Mouse (Mus musculus) MEL (cell line): ENCODE data around the gene Dnah7c. TPM values are rescaled to one million over a fixed set of nuclear protein-coding genes. Genes with fewer than 3 reads are reported as not detected.
A peak's percentile ranks its signal among the peaks of the same experiment; 100 is the strongest.

Experiments used
- DNase-seq: peaks from one replicate; pipeline ENCODE4 v3.0.0; 2011; ENCODE audit warnings: low read depth, low spot score
- H3K27ac ChIP-seq: 2 replicates; pipeline ENCODE4 v1.5.1; 2012; ENCODE audit warnings: low read depth, mild to moderate bottlenecking, control low read depth, low read length, moderate library complexity; ENCODE audit not compliant: control insufficient read depth
- H3K27me3 ChIP-seq, 2 experiments: fragments of 150-350 bp in 1 of 2; sonication (generic) in 1 of 2; 2 replicates each; pipeline ENCODE4 v1.6.1; 2012; ENCODE audit warnings: low read length in 2 of 2, mild to moderate bottlenecking in 2 of 2, improper control_type of control experiment in 1 of 2, moderate library complexity in 1 of 2; ENCODE audit not compliant: insufficient read depth in 2 of 2, control insufficient read depth in 1 of 2
- H3K36me3 ChIP-seq, 2 experiments: 2 replicates each; pipeline ENCODE4 v1.6.1; 2012 to 2014; ENCODE audit warnings: low read length in 2 of 2, improper control_type of control experiment in 1 of 2, inconsistent platforms in 1 of 2, mild to moderate bottlenecking in 1 of 2; ENCODE audit not compliant: insufficient read depth in 2 of 2, control insufficient read depth in 1 of 2
- H3K4me1 ChIP-seq, 2 experiments: fragments of 150-350 bp in 1 of 2; sonication (generic) in 1 of 2; 2 replicates each; pipeline ENCODE4 v1.6.1; 2012; ENCODE audit warnings: low read length in 2 of 2, improper control_type of control experiment in 1 of 2, mild to moderate bottlenecking in 1 of 2; ENCODE audit not compliant: insufficient read depth in 2 of 2, control insufficient read depth in 1 of 2
- H3K4me3 ChIP-seq, 2 experiments: fragments of 150-350 bp in 1 of 2; sonication (generic) in 1 of 2; 2 replicates each; pipeline ENCODE4 v1.5.1; 2012; ENCODE audit warnings: low read depth in 2 of 2, low read length in 2 of 2, mild to moderate bottlenecking in 2 of 2, moderate library complexity in 2 of 2, control low read depth in 1 of 2, improper control_type of control experiment in 1 of 2; ENCODE audit not compliant: control insufficient read depth in 1 of 2, insufficient read depth in 1 of 2
- H3K79me2 ChIP-seq: 2 replicates; pipeline ENCODE4 v1.6.1; 2012; ENCODE audit warnings: mild to moderate bottlenecking, low read length, moderate library complexity; ENCODE audit not compliant: control insufficient read depth, poor library complexity, insufficient read depth
- H3K9ac ChIP-seq: 2 replicates; pipeline ENCODE4 v1.6.1; 2012; ENCODE audit warnings: low read depth, mild to moderate bottlenecking, control low read depth, low read length, moderate library complexity; ENCODE audit not compliant: control insufficient read depth, poor library complexity, severe bottlenecking
- H3K9me3 ChIP-seq: fragments of 150-350 bp; sonication (generic); replicated peaks from 2 replicates; pipeline ENCODE4 v1.6.1; 2012; ENCODE audit warnings: mild to moderate bottlenecking, low read length, improper control_type of control experiment, moderate library complexity; ENCODE audit not compliant: insufficient read depth
- BHLHE40 ChIP-seq: IDR thresholded peaks from 2 replicates; pipeline ENCODE4 v1.6.1; 2012; ENCODE audit warnings: low read depth, mild to moderate bottlenecking, inconsistent platforms, low read length, improper control_type of control experiment, borderline replicate concordance
- CHD2 ChIP-seq: IDR thresholded peaks from 2 replicates; pipeline ENCODE4 v1.6.1; 2011; ENCODE audit warnings: low read length, improper control_type of control experiment
- CTCF ChIP-seq, 3 experiments: IDR thresholded peaks in 2 of 3; conservative IDR thresholded peaks in 1 of 3; 2 replicates each; pipeline ENCODE4 v1.5.1; 2011 to 2012; ENCODE audit warnings: low read length in 3 of 3, low read depth in 2 of 3, mild to moderate bottlenecking in 2 of 3, improper control_type of control experiment in 1 of 3, inconsistent platforms in 1 of 3, mixed read lengths in 1 of 3, moderate library complexity in 1 of 3; ENCODE audit not compliant: control insufficient read depth in 1 of 3, insufficient read depth in 1 of 3, poor library complexity in 1 of 3, severe bottlenecking in 1 of 3
- EP300 ChIP-seq, 2 experiments: IDR thresholded peaks; 2 replicates each; pipeline ENCODE4 v1.6.1; 2011; ENCODE audit warnings: improper control_type of control experiment in 2 of 2, low read length in 2 of 2, low read depth in 1 of 2, mild to moderate bottlenecking in 1 of 2
- HCFC1 ChIP-seq: IDR thresholded peaks from 2 replicates; pipeline ENCODE4 v1.6.1; 2012; ENCODE audit warnings: low read depth, mild to moderate bottlenecking, inconsistent platforms, low read length, improper control_type of control experiment, moderate library complexity
- JUND ChIP-seq: IDR thresholded peaks from 2 replicates; pipeline ENCODE4 v1.6.1; 2011; ENCODE audit warnings: low read depth, mild to moderate bottlenecking, improper control_type of control experiment, low read length
- MAZ ChIP-seq: IDR thresholded peaks from 2 replicates; pipeline ENCODE4 v1.6.1; 2012; ENCODE audit warnings: low read depth, mild to moderate bottlenecking, inconsistent platforms, low read length, improper control_type of control experiment
- MEF2A ChIP-seq: IDR thresholded peaks from 2 replicates; pipeline ENCODE4 v1.6.1; 2014; ENCODE audit warnings: low read depth, mild to moderate bottlenecking, inconsistent platforms, low read length, improper control_type of control experiment; ENCODE audit not compliant: poor library complexity, insufficient replicate concordance, severe bottlenecking; ENCODE audit errors: extremely low read depth
- MYB ChIP-seq: IDR thresholded peaks from 2 replicates; pipeline ENCODE4 v1.6.1; 2011; ENCODE audit warnings: mild to moderate bottlenecking, low read depth, low read length, improper control_type of control experiment
- POLR2AphosphoS5 ChIP-seq: IDR thresholded peaks from 2 replicates; pipeline ENCODE4 v1.6.1; 2012; ENCODE audit warnings: low read depth, borderline replicate concordance, mild to moderate bottlenecking, inconsistent platforms, low read length, moderate library complexity, mixed read lengths
- RAD21 ChIP-seq: IDR thresholded peaks from 2 replicates; pipeline ENCODE4 v1.6.1; 2011; ENCODE audit warnings: mild to moderate bottlenecking, low read depth, low read length, improper control_type of control experiment
- RCOR1 ChIP-seq: IDR thresholded peaks from 2 replicates; pipeline ENCODE4 v1.6.1; 2012; ENCODE audit warnings: low read depth, mild to moderate bottlenecking, inconsistent platforms, low read length, improper control_type of control experiment
- SIN3A ChIP-seq: IDR thresholded peaks from 2 replicates; pipeline ENCODE4 v1.6.1; 2012; ENCODE audit warnings: low read length, improper control_type of control experiment, inconsistent platforms
- SMC3 ChIP-seq: IDR thresholded peaks from 2 replicates; pipeline ENCODE4 v1.6.1; 2011; ENCODE audit warnings: low read depth, low read length, improper control_type of control experiment
- TAL1 ChIP-seq: IDR thresholded peaks from 2 replicates; pipeline ENCODE4 v1.6.1; 2012; ENCODE audit warnings: mild to moderate bottlenecking, inconsistent platforms, low read length, moderate library complexity, mixed read lengths
- ZKSCAN1 ChIP-seq: IDR thresholded peaks from 2 replicates; pipeline ENCODE4 v1.6.1; 2012; ENCODE audit warnings: low read depth, mild to moderate bottlenecking, inconsistent platforms, low read length, improper control_type of control experiment, moderate library complexity
- ZMIZ1 ChIP-seq: IDR thresholded peaks from 2 replicates; pipeline ENCODE4 v1.6.1; 2012; ENCODE audit warnings: low read depth, mild to moderate bottlenecking, inconsistent platforms, low read length, improper control_type of control experiment, moderate library complexity
- ZNF384 ChIP-seq: IDR thresholded peaks from 2 replicates; pipeline ENCODE4 v1.6.1; 2012; ENCODE audit warnings: low read depth, mild to moderate bottlenecking, inconsistent platforms, low read length, improper control_type of control experiment
- polyA plus RNA-seq, 2 experiments: library from polyadenylated mRNA; stranded (reverse) in 1 of 2; unstranded in 1 of 2; fragments of >175 nt in 1 of 2; fragments of >200 nt in 1 of 2; gene quantifications; 2 replicates each; pipeline versions ENCODE4 v1.2.1 to v1.2.4; 2012; ENCODE audit warnings: low replicate concordance in 2 of 2, low read depth in 1 of 2; ENCODE audit not compliant: insufficient read length in 2 of 2, insufficient read depth in 1 of 2, missing spikeins in 1 of 2
- total RNA-seq: library from RNA; depleted of rRNA; stranded (reverse); fragments of 300-350 nt; gene quantifications from 2 replicates; pipeline ENCODE4 v1.2.3, GENCODE M21; 2012

Gene Dnah7c
- total and polyA plus RNA-seq, 3 experiments: 0.01 TPM; not detected in 2

GRCm38 (mm10) chr1:46845221-46845620 lies 419.8 kb downstream of the Dnah7c start:
- no peaks in the 10 kb centered on the region; the same call in 1 of the 2 replicates for H3K79me2 ChIP-seq
- H3K9me3 ChIP-seq: no peaks in the 10 kb centered on the region
- H3K4me1 ChIP-seq: peaks cover 0 to 4% of the 10 kb centered on the region in 2 experiments; a peak in 1 of 4 replicates
- H3K27ac ChIP-seq: no peak overlapping the region
- no peak for DNase-seq
- H3K4me3 ChIP-seq: no peak overlapping the region
- TF ChIP-seq BHLHE40 (no peak), EP300 (IDR thresholded peaks at IDR 0.05; ENCODE audit: low read depth in 1 of 2, low read length in 2 of 2) (no peak), CTCF (IDR thresholded peaks at IDR 0.05 in 2 of 3, conservative IDR thresholded peaks at IDR 0.05 in 1 of 3; ENCODE audit: control insufficient read depth in 1 of 3, insufficient read depth in 1 of 3, low read depth in 2 of 3, low read length in 3 of 3, poor library complexity in 1 of 3, severe bottlenecking in 1 of 3) (no peak), RAD21 (no peak), RCOR1 (no peak), SMC3 (no peak), MAZ (no peak), ZNF384 (no peak), SIN3A (no peak), CHD2 (no peak), HCFC1 (no peak), MYB (no peak), JUND (no peak), POLR2AphosphoS5 (no peak), MEF2A (no peak), TAL1 (no peak), ZMIZ1 (no peak), ZKSCAN1 (no peak)
- H3K27me3 ChIP-seq: no peaks in the 10 kb centered on the region
- peaks cover 0 to 4% of the 10 kb centered on the region in 2 experiments; a peak in 2 of 4 replicates for H3K36me3 ChIP-seq
- H3K9ac ChIP-seq: no peak overlapping the region

GRCm38 (mm10) chr1:46849758-46850157 lies 424.4 kb downstream of the Dnah7c start:
- Histone ChIP-seq H3K4me1 (0 out of 4 replicates have a peak, but pooled peaks cover 0 to 2% of the 10 kb centered on the region in 2 experiments), H3K9ac (no peak overlapping the region), H3K4me3 (no peak overlapping the region), H3K9me3 (no peaks in the 10 kb centered on the region), H3K27ac (no peak overlapping the region)
- TF ChIP-seq TAL1 (no peak), CTCF (IDR thresholded peaks at IDR 0.05 in 2 of 3, conservative IDR thresholded peaks at IDR 0.05 in 1 of 3; ENCODE audit: control insufficient read depth in 1 of 3, insufficient read depth in 1 of 3, low read depth in 2 of 3, low read length in 3 of 3, poor library complexity in 1 of 3, severe bottlenecking in 1 of 3) (peak in 2 of 3 experiments; percentile 14 to 62; a peak in 2 of 6 replicates)
- TF ChIP-seq, all 39 proteins: peak for 1
- Histone ChIP-seq H3K79me2 (peaks cover 15% of the 10 kb centered on the region), H3K27me3 (no peaks in the 10 kb centered on the region), H3K36me3 (peaks cover 0 to 16% of the 10 kb centered on the region in 2 experiments; a peak in 2 of 4 replicates)
- DNase-seq: peak; percentile 84
